ENCODE assay signal across 31 mouse cellular contexts in the genomic region with DNA sequence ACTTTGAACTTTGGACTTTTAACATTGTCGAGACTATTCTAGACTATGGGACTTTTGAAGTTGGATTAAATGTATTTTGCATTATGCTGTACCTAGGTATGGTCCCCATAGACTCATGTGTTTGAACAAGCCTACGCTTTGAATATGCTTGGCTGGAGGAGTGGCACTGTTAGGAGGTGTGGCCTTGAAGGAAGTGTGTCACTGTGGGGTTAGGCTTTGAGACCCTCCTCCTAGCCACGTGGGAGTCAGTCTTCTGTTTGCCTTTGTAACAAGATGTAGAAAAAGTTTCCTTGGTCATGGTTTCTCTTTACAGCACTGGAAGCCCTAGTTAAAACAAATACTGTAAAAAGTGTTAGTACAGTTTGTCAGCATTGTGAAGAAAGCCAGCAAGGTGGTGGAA. TPM values are rescaled to one million over a fixed set of nuclear protein-coding genes. Genes with fewer than 3 reads are reported as not detected.
DNase-seq lines count a peak whose midpoint lies in the region; ATAC-seq and TF ChIP-seq lines count a peak whose summit lies in the region.
"Had no signal": no experiment of that assay in that cellular context is flagged by ENCODE, and none has a peak within 500 bp of the region (broad histone marks: within the 10 kb centered on the region; RNA-seq: fewer than 3 reads in every experiment).

No protein-coding gene starts in this region.

- no peaks in the 10 kb centered on the region for H3K9me3 ChIP-seq in CH12.LX (replicated peaks; ENCODE audit: low read length)
- no peaks in the 10 kb centered on the region for H3K9me3 ChIP-seq in embryonic facial prominence, embryonic 10.5 days
- no peaks in the 10 kb centered on the region for H3K9me3 ChIP-seq in forebrain, embryonic 12.5 days
- H3K9me3 ChIP-seq: heart, embryonic 15.5 days; hindbrain, embryonic 12.5 days; liver, embryonic 12.5 days; midbrain, embryonic 13.5 days; neural tube, embryonic 15.5 days had no signal

- WGBS in embryonic facial prominence, embryonic 10.5 days = 79% methylated on average over 3 of the region's 3 CpGs
- 73% methylated on average over 3 of the region's 3 CpGs for WGBS in forebrain, embryonic 12.5 days

- no peak for TF ChIP-seq RAD21 in CH12.LX (IDR thresholded peaks at IDR 0.05; ENCODE audit: low read depth, low read length)

- no peak for TF ChIP-seq CTCF in CH12.LX (conservative IDR thresholded peaks at IDR 0.05 in 1 of 2, IDR thresholded peaks at IDR 0.05 in 1 of 2; ENCODE audit: low read depth in 2 of 2, low read length in 2 of 2)

- TF ChIP-seq POLR2A in CH12.LX (IDR thresholded peaks at IDR 0.05; ENCODE audit: low read depth, low read length) = no peak

- no peak overlapping the region for H3K9ac ChIP-seq in CH12.LX (ENCODE audit: insufficient read depth, low read depth)
- no peak overlapping the region for H3K9ac ChIP-seq in forebrain, embryonic 12.5 days
- H3K9ac ChIP-seq: heart, embryonic 15.5 days; hindbrain, embryonic 12.5 days; liver, embryonic 12.5 days; liver, postnatal 0 days; midbrain, embryonic 13.5 days; neural tube, embryonic 15.5 days had no signal

- no peaks in the 10 kb centered on the region for H3K27me3 ChIP-seq in CH12.LX (replicated peaks)
- no peaks in the 10 kb centered on the region for H3K27me3 ChIP-seq in embryonic facial prominence, embryonic 10.5 days (replicated peaks; ENCODE audit: low read depth, poor library complexity, severe bottlenecking)
- H3K27me3 ChIP-seq in splenic B cell, adult 2 months (ENCODE audit: control insufficient read depth, insufficient read depth, low read length, poor library complexity, severe bottlenecking) = no peaks in the 10 kb centered on the region
- H3K27me3 ChIP-seq in forebrain, embryonic 12.5 days = no peaks in the 10 kb centered on the region
- H3K27me3 ChIP-seq: heart, embryonic 15.5 days; hindbrain, embryonic 12.5 days; liver, embryonic 12.5 days; midbrain, embryonic 13.5 days; neural tube, embryonic 15.5 days had no signal

- no peak for ATAC-seq in forebrain, embryonic 12.5 days (ENCODE audit: low FRiP score)
- ATAC-seq: hindbrain, postnatal 0 days; intestine, embryonic 16.5 days; liver, embryonic 12.5 days; liver, postnatal 0 days; midbrain, embryonic 13.5 days had no signal

- H3K4me3 ChIP-seq in CH12.LX (replicated peaks in 1 of 3; ENCODE audit: low read depth in 2 of 3, low read length in 2 of 3, poor library complexity in 1 of 3) = no peak overlapping the region
- 0 out of 2 replicates have a peak overlapping the region, but pooled peaks have one; percentile 8 for H3K4me3 ChIP-seq in embryonic facial prominence, embryonic 10.5 days
- H3K4me3 ChIP-seq in forebrain, embryonic 12.5 days (replicated peaks) = no peak overlapping the region
- H3K4me3 ChIP-seq: erythroblast, embryonic 14.5 days; heart, embryonic 15.5 days; hindbrain, embryonic 12.5 days; left cerebral cortex, adult 2 months; liver, embryonic 12.5 days; midbrain, embryonic 13.5 days; neural tube, embryonic 15.5 days had no signal

- intact Hi-C loops in left cerebral cortex, postnatal 25 days (cut with DNase I) = no loop called here

- in situ Hi-C loops in CH12.LX (cut with MboI; ENCODE audit: low pct_ligation_motif_present, low pct_unique_long_range_greater_than_20kb, low sequenced_read_pairs) = no loop called here

- no peak overlapping the region for H3K4me2 ChIP-seq in CH12.LX (ENCODE audit: insufficient read depth, low read depth, poor library complexity, severe bottlenecking)
- no peak overlapping the region for H3K4me2 ChIP-seq in forebrain, embryonic 12.5 days
- H3K4me2 ChIP-seq: heart, embryonic 15.5 days; hindbrain, embryonic 12.5 days; liver, embryonic 12.5 days; midbrain, embryonic 13.5 days; neural tube, embryonic 15.5 days had no signal

- peaks cover 4 to 54% of the 10 kb centered on the region in 2 experiments for H3K4me1 ChIP-seq in CH12.LX (ENCODE audit: control insufficient read depth in 1 of 2, insufficient read depth in 2 of 2)
- H3K4me1 ChIP-seq in embryonic facial prominence, embryonic 10.5 days = peaks cover 12% of the 10 kb centered on the region
- H3K4me1 ChIP-seq in forebrain, embryonic 12.5 days = peaks cover 19% of the 10 kb centered on the region

- H3K27ac ChIP-seq in CH12.LX (ENCODE audit: insufficient read depth, low read depth) = no peak overlapping the region
- no peak overlapping the region for H3K27ac ChIP-seq in embryonic facial prominence, embryonic 10.5 days (replicated peaks)
- no peak overlapping the region for H3K27ac ChIP-seq in forebrain, embryonic 12.5 days
- H3K27ac ChIP-seq: heart, embryonic 15.5 days; hindbrain, embryonic 12.5 days; hindbrain, postnatal 0 days; left cerebral cortex, adult 2 months; liver, embryonic 12.5 days; macrophage; midbrain, embryonic 13.5 days; neural tube, embryonic 15.5 days had no signal

- no peak for TF ChIP-seq EP300 in CH12.LX (IDR thresholded peaks at IDR 0.05; ENCODE audit: low read length)

- peaks cover 22% of the 10 kb centered on the region for H3K79me2 ChIP-seq in CH12.LX (replicated peaks; ENCODE audit: control insufficient read depth, extremely low read depth, insufficient read depth, poor library complexity, severe bottlenecking)

- dilution Hi-C loops in CH12.LX (cut with MboI; ENCODE audit: extremely low pct_ligation_motif_present, extremely low pct_unique_long_range_greater_than_20kb, low sequenced_read_pairs) = no loop called here

- H3K36me3 ChIP-seq in CH12.LX (replicated peaks in 1 of 2; ENCODE audit: control insufficient read depth in 1 of 2, insufficient read depth in 1 of 2, low read length in 1 of 2) = peaks cover 27 to 63% of the 10 kb centered on the region in 2 experiments
- H3K36me3 ChIP-seq in embryonic facial prominence, embryonic 10.5 days (replicated peaks) = peaks cover 59% of the 10 kb centered on the region
- no peaks in the 10 kb centered on the region for H3K36me3 ChIP-seq in splenic B cell, adult 2 months (ENCODE audit: control insufficient read depth, insufficient read depth, low read length, poor library complexity, severe bottlenecking)
- H3K36me3 ChIP-seq in forebrain, embryonic 12.5 days (replicated peaks) = peaks cover 43% of the 10 kb centered on the region
- H3K36me3 ChIP-seq: neural tube, embryonic 15.5 days had no signal

- DNase-seq in 416B (ENCODE audit: low read depth) (peak; percentile 52), CH12.LX (ENCODE audit: extremely low read depth) (no peak)
- DNase-seq in embryonic facial prominence, embryonic 10.5 days (ENCODE audit: low spot score) = no peak
- DNase-seq in splenic B cell, adult 2 months (ENCODE audit: low read depth, low spot score) = peak; percentile 36
- DNase-seq in layer of hippocampus, postnatal 36 days = no peak
- DNase-seq in left cerebral cortex, postnatal 25 days (ENCODE audit: low spot score in 2 of 2) = no peak
- DNase-seq: adrenal gland, postnatal 10 days; B cell, adult 2 months; cerebellum, adult 11 months; cerebellum, adult 9-10 months; cerebellum, postnatal 36 days; gastrocnemius, postnatal 10 days; kidney, adult 9 months; kidney, postnatal 10 days; layer of hippocampus, adult 9-11 months; left cerebral cortex, postnatal 4 days; liver, postnatal 0 days; lung, postnatal 10 days; right cerebral cortex, postnatal 25 days; thymus, postnatal 14 days had no signal

TF ChIP-seq in CH12.LX, 34 proteins besides CTCF, POLR2A, EP300 and RAD21 (continues in another document):
- 0 out of 2 replicates have a peak, but pooled peaks have one; percentile 15 for TF ChIP-seq MAX (IDR thresholded peaks at IDR 0.05; ENCODE audit: low read length)

RNA-seq across cellular contexts. Expression of a gene that starts 5.7 kb away (rescaled TPM):
- total RNA-seq in CH12.LX (2012; rRNA removed) (9.7 and 11.1 TPM in 2 replicates), CH12.LX (2014; rRNA removed) (5.1 and 7.3 TPM in 2 replicates)
- 5.4 and 6.2 TPM in 2 replicates for polyA plus RNA-seq in CH12.LX (2012; ENCODE audit: insufficient read length, low read depth)
- polyA plus RNA-seq in embryonic facial prominence, embryonic 10.5 days (2016; fragmentation: Nextera tagmentation; extraction: Ambion mirVana) = 5.3 and 5.9 TPM in 2 replicates
- 10 to 100 TPM; 27.8 to 30.4 TPM for total RNA-seq in layer of hippocampus, postnatal 36 days (2021)
- polyA plus RNA-seq in forebrain, embryonic 12.5 days (2016; fragmentation: Nextera tagmentation; extraction: Ambion mirVana) = 7.4 and 11.1 TPM in 2 replicates
- total RNA-seq in left cerebral cortex, postnatal 25 days (2021) = 10 to 100 TPM; 29.1 to 29.5 TPM

RNA-seq across cellular contexts. Expression of a gene that starts 8.4 kb away (rescaled TPM):
- 170 and 177 TPM in 2 replicates for total RNA-seq in CH12.LX (2012; rRNA removed)
- total RNA-seq in CH12.LX (2014; rRNA removed) = 181 and 190 TPM in 2 replicates
- polyA plus RNA-seq in CH12.LX (2012; ENCODE audit: insufficient read length, low read depth) = 178 and 200 TPM in 2 replicates
- 215 and 218 TPM in 2 replicates for polyA plus RNA-seq in embryonic facial prominence, embryonic 10.5 days (2016; fragmentation: Nextera tagmentation; extraction: Ambion mirVana)
- 1 to 10 TPM; 1.0 to 1.1 TPM for total RNA-seq in layer of hippocampus, postnatal 36 days (2021)
- 163 and 169 TPM in 2 replicates for polyA plus RNA-seq in forebrain, embryonic 12.5 days (2016; fragmentation: Nextera tagmentation; extraction: Ambion mirVana)
- total RNA-seq in left cerebral cortex, postnatal 25 days (2021) = under 1 TPM; 0.73 to 0.99 TPM

RNA-seq across cellular contexts. Expression of a gene that starts 16.8 kb away (rescaled TPM):
- total RNA-seq in CH12.LX (2012; rRNA removed) (24.4 and 30.1 TPM in 2 replicates), CH12.LX (2014; rRNA removed) (20.3 and 31.3 TPM in 2 replicates)
- polyA plus RNA-seq in CH12.LX (2012; ENCODE audit: insufficient read length, low read depth) = 13.4 and 22.6 TPM in 2 replicates
- polyA plus RNA-seq in embryonic facial prominence, embryonic 10.5 days (2016; fragmentation: Nextera tagmentation; extraction: Ambion mirVana) = 41.0 and 44.5 TPM in 2 replicates
- total RNA-seq in layer of hippocampus, postnatal 36 days (2021) = 10 to 100 TPM; 20.8 to 24.0 TPM
- polyA plus RNA-seq in forebrain, embryonic 12.5 days (2016; fragmentation: Nextera tagmentation; extraction: Ambion mirVana) = 53.4 and 56.9 TPM in 2 replicates
- total RNA-seq in left cerebral cortex, postnatal 25 days (2021) = 10 to 100 TPM; 16.9 to 18.2 TPM

RNA-seq across cellular contexts. Expression of a gene that starts 34.4 kb away (rescaled TPM):
- total RNA-seq in CH12.LX (2012; rRNA removed) (8.0 and 8.2 TPM in 2 replicates), CH12.LX (2014; rRNA removed) (1.3 and 1.4 TPM in 2 replicates)
- 26.0 and 26.7 TPM in 2 replicates for polyA plus RNA-seq in CH12.LX (2012; ENCODE audit: insufficient read length, low read depth)
- polyA plus RNA-seq in embryonic facial prominence, embryonic 10.5 days (2016; fragmentation: Nextera tagmentation; extraction: Ambion mirVana) = 60.9 and 70.0 TPM in 2 replicates
- 100 to 1,000 TPM; 962 to 984 TPM for total RNA-seq in layer of hippocampus, postnatal 36 days (2021)
- 103 and 121 TPM in 2 replicates for polyA plus RNA-seq in forebrain, embryonic 12.5 days (2016; fragmentation: Nextera tagmentation; extraction: Ambion mirVana)
- 1,000 to 10,000 TPM; 1,099 to 1,151 TPM for total RNA-seq in left cerebral cortex, postnatal 25 days (2021)

RNA-seq across cellular contexts. Expression of a gene that starts 38.1 kb away (rescaled TPM):
- 40.1 and 44.8 TPM in 2 replicates for total RNA-seq in CH12.LX (2012; rRNA removed)
- 20.5 and 22.7 TPM in 2 replicates for total RNA-seq in CH12.LX (2014; rRNA removed)
- 44.1 and 69.8 TPM in 2 replicates for polyA plus RNA-seq in CH12.LX (2012; ENCODE audit: insufficient read length, low read depth)
- polyA plus RNA-seq in embryonic facial prominence, embryonic 10.5 days (2016; fragmentation: Nextera tagmentation; extraction: Ambion mirVana) = 100 and 103 TPM in 2 replicates
- 10 to 100 TPM; 31.8 to 32.3 TPM for total RNA-seq in layer of hippocampus, postnatal 36 days (2021)
- 71.0 and 81.5 TPM in 2 replicates for polyA plus RNA-seq in forebrain, embryonic 12.5 days (2016; fragmentation: Nextera tagmentation; extraction: Ambion mirVana)
- total RNA-seq in left cerebral cortex, postnatal 25 days (2021) = 10 to 100 TPM; 35.1 to 35.8 TPM

Comparison
In these comparisons a context has a peak if more than half of its experiments do, and no peak if none do; other contexts are left out.
1. DNase-seq: peak in 416B (single experiment) and splenic B cell, adult 2 months (single experiment); none in CH12.LX (single experiment), embryonic facial prominence, embryonic 10.5 days (single experiment), layer of hippocampus, postnatal 36 days (0 of 2) and left cerebral cortex, postnatal 25 days (0 of 2).
2. RNA of a gene that starts 8.4 kb away (total RNA-seq): 170 to 190 TPM in CH12.LX; 1.0 to 1.1 TPM in layer of hippocampus, postnatal 36 days and 0.73 to 0.99 TPM in left cerebral cortex, postnatal 25 days; every median in the first group is over 10 times any median in the second.